Mouse (Mus musculus): ENCODE data around the gene AW549877.

Gene AW549877

GRCm38 (mm10) chr15:3995448-3996266 is at the start of gene AW549877:
TSS of gene AW549877 (minus strand) at chr15:3995744.
- peak; percentile 95 to 96 for DNase-seq (ENCODE audit: low spot score in 2 of 2)

- DNase-seq (ENCODE audit: low spot score in 2 of 2): no peak
These were observed 47.5 kb upstream of the AW549877 start for GRCm38 (mm10) chr15:4043032-4043471.

DNA sequence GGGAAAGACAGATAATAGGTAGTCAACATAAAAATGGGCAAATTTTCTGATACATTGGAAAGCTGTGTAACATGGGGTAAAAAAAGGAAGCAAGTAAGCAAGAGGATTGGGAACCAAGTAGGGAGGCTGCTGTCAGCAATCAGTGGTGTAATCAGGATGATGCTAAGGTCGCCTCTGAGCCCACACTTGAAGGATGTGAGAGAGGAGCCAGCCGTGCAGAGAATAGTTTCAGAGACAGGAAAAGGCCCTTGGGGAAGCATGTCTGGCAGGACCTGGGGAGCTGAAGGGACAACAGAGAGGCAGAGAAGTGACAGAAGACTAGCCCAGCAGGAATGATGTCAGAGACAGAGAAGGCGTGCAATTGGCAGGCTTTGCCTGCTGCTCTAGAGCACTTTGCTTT is 46.9 kb upstream of the AW549877 start:
- DNase-seq (ENCODE audit: low spot score in 2 of 2): no peak

- no peak for DNase-seq (ENCODE audit: low spot score in 2 of 2)
These were observed 37.8 kb upstream of the AW549877 start for GRCm38 (mm10) chr15:4033168-4034004.

GRCm38 (mm10) chr15:4028960-4029359 is 33.4 kb upstream of the AW549877 start:
- no peak for DNase-seq (ENCODE audit: low spot score in 2 of 2)

GRCm38 (mm10) chr15:4028411-4028700 is 32.8 kb upstream of the AW549877 start:
- DNase-seq (ENCODE audit: low spot score in 2 of 2): no peak

DNA sequence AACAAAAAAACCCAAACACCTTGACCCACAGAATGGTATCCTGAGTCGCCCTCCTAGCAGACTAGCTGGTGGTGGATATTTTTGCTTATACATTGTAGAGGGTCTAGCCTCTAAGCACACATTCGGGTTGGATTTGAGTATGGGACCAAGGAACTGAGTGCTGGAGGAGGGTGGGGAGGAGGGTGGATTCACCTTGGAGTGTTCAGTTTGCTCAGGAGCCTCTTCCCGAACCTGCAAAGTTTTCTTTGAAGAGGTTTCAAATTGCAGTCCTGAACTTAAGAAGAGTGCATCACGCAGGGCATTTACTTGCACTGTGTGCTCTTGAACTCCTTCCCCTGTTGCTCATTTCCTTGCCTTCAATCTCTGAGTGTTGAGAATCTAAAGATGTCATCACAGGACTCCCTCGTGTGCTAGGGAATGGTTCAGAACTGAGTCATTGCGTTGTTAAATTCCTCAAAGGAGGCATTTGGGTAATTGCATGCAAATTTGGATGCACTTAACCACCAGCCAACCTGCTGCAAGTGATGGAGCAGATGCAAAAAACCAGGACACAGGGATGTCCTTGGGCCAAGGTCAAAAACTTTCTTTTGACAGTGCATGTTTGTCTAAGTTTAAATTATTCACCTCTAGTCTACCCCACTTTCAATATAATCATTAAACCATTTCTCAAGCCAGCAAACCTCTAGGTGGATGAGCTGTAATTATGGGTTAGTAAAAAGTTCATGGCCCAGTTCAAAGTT is 32.3 kb upstream of the AW549877 start:
- DNase-seq (ENCODE audit: low spot score in 2 of 2): no peak

DNA sequence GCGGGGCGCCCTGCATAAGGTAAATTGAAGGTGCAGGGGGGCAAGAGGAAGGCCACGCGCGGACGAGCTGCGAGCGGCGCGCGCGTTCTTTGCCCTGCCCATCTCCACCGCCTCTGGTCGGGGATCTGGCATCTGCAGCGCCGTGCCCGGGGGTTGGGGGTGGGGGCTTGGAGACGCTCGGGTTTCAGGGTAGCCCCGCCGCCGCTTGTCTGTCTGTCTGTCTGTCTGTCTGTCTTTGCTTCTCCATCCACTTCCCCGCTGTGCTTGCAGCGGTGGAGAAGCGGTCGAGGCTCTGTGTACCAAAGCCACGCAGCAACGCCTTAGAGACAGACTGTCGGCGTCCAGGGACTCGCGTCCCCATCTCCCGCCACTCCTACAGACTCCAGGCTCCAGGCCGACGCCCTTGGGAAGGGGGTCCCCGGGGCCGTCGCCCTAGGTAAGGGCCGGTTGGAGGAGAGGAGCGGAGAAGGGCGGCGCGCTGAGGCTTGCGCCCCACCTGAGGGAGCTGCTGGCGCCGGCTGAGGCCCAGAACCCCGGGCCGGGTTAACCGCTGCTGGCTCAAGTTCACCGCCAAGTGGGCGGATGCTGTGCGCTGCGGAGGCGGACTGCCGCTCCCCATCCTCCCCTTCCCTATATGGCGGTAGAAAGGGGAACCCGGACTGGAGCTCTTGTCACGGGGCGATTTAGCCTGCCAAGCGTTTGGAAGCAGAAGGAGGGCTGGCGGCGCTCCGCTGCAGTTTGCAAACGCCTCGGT is 31.5 kb upstream of the AW549877 start:
- peak; percentile 80 to 84 for DNase-seq (ENCODE audit: low spot score in 2 of 2)

GRCm38 (mm10) chr15:4026231-4026773 is 30.8 kb upstream of the AW549877 start, which contains the start of gene Oxct1:
TSS of gene Oxct1 (plus strand) at chr15:4026383.
- peak; percentile 94 for DNase-seq (ENCODE audit: low spot score in 2 of 2)

DNA sequence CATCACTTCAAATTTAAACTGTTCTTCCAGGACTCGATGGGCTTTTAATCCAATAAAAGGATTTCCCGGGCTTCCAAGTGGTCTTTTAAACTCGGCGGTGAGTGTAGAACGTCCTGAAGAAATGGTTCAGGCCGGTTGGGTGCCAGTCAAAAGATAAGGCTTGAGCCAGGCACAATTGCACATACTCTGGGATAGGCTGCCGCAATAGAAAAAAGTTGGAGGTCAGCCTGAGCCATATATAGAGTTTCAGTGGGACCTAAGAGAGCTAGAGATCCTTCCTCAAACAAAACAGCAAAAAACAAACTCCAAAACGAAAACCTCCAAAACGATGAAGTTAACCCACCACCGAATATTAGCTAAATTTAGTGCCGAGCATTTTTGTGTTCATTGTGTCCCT is 30.0 kb upstream of the AW549877 start:
- no peak for DNase-seq (ENCODE audit: low spot score in 2 of 2)

DNA sequence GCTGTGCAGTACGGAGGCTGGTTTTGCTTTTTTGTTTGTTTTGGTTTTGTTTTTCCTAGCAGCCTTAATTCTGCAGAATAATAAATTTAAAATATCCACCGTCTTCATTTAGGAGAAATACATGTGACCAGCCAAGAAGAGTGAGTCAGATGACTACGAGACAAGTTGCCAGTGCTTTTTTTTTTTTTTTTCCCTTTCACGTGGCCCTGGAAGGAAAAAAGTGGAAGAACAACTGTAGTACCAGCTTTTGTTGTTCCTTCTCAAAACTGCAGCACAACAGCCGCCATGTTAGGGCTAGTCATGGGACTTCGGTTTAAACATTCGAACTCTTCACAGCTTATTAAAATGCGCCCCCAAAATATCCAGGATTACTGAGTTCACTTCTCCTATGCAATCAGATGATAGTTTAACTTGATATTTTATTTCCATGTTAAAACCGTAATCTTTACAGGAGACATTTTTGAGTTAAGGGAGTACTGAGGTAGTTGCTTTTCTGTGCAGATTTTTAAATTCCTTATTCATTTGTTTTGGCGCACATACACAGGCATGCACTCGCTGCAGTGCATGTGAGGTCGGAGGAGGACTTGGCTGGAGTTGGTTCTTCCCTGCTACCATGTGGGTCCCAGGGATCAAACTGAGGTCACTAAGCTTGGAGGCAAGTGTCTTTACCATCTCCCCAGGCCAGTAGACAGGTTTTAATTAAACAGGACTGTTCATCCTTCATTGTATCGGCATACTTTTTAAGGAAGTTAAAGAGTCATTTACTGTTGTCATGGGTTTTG is 29.4 kb upstream of the AW549877 start:
- DNase-seq (ENCODE audit: low spot score in 2 of 2): no peak

- no peak for DNase-seq (ENCODE audit: low spot score in 2 of 2)
These were observed 28.2 kb upstream of the AW549877 start for GRCm38 (mm10) chr15:4023747-4024146.

- peak in 1 of 2 experiments; percentile 15 for DNase-seq (ENCODE audit: low spot score in 2 of 2)
These were observed 25.2 kb upstream of the AW549877 start for GRCm38 (mm10) chr15:4020711-4021110.

- DNase-seq (ENCODE audit: low spot score in 2 of 2): no peak
These were observed 18.3 kb upstream of the AW549877 start for GRCm38 (mm10) chr15:4013873-4014272.

DNA sequence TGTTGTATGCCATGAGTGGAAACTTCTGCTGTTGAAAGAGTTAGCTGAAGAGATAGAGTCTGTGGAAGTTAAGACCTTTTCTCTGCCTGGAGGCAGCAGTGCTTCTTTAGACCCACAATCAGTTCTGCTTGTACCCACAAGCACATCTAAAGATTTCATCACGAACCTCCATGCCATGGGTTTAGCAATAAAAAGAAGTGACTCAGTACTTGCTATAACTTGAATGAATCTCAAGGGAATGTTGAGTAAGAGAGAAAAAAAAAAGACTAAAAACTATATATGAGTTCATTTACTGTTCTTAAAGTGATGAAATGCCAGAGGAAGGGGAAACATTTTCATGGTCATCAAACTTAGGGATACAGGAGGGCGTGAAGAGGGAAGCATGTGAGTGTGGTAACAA is 5.0 kb upstream of the AW549877 start:
- DNase-seq (ENCODE audit: low spot score in 2 of 2): no peak

GRCm38 (mm10) chr15:3999144-3999543 is 3.6 kb upstream of the AW549877 start:
- DNase-seq (ENCODE audit: low spot score in 2 of 2): no peak

DNA sequence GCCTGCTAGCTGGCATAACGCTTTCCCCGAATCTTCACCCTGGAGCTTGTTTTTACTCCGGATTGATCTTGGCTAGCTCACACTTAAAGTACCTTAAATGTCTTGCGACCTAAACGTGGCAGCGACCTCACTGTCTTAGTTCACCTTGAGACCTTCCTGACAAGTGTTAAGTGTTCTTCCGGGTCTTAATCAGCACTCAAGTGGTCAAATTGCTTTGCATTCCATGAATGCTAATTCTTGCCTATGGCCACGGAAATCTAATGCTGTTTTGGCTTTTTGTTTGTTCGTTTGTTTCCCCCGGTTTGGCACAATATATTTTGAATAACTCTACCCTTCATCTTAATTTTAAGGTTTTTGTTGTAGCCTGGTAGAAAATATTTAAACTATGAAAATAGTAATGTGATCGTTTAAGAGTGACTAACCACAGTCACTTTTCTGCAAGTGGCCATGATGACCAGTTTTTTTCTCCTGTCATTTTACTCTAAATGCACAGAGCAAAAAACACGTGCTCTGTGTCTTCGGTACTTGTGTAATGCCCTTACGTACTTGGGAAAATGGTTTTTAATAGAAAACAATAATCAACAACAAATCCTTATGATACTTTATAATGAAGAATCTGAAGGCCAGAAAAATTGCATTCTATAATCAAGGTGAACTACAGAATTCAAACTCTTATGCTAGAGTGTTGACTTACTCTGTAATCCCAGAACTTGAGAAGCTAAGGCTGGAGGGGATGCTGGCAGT is 895 bp upstream of the AW549877 start:
- no peak for DNase-seq (ENCODE audit: low spot score in 2 of 2)

DNA sequence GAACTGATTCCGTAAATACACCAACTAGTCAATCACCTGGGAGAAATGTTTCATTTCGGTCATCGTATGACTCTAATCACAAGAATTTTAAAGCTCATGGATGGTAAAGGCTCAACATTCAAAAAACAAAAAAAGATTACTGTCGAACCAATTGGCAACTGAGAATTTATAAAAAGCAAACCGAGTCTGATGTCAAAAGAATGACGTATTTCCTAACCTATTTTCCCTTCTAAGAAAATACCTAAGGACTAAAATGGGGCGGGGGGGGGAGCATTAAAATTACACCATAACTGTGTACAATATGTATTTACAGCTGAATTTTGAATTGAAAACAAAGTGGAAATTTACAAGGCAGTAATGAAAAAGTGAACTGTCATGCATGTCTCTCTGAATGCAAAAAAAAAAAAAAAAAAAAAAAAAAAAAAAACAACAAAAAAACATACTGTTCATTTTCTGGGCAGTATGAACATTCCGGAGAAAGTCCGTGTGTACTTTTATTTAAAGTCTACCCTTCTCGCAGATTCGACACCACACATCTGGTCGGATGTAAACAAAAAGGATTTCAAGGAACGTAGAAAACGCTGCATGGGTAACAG is 594 bp downstream of the AW549877 start:
- DNase-seq (ENCODE audit: low spot score in 2 of 2): no peak

GRCm38 (mm10) chr15:3987981-3988380 is 7.6 kb downstream of the AW549877 start:
- DNase-seq (ENCODE audit: low spot score in 2 of 2): peak in 1 of 2 experiments; percentile 42

Measured in right cerebral cortex, adult 2 months (tissue).